Mouse (Mus musculus): ENCODE results near the gene Atp1a3. TPM values are rescaled to one million over a fixed set of nuclear protein-coding genes. Genes with fewer than 3 reads are reported as not detected.

Atp1a3 gene
- polyA plus RNA-seq, 1 experiment from 2014 or later: 9.0 TPM

DNA sequence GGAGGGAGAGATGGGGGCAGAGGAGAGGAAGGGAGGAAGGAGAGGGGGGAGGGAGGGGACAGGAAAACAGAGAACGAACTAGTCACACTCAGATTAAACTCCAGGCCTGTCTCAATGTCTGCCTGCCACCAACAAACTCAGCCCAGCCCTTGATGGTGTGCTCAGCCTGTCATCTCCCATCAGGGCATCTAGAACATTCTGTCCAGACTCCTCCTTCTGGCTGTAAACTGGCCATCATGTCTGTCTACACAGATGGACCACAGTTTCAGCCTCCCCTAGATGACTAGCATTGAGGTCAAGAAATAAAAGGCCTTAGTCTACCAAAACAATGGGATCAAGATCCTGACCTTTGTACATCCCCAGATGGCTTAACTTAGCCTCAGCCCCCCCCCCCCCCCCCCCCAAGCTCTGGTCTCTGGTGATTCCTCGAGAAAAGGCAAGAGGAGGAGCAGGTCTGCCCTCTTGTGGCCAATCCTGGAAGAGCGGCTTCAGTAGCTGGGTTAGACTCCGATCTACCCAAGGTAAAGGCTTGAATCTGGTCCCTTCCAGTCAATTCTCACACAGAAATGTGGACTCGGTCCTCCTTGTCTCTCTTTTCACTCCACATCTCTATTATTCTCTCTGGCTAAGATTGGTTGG, 40.7 kb downstream of the Atp1a3 start:
- no peaks in the 10 kb centered on the region for H3K27me3 ChIP-seq (replicated peaks; ENCODE audit: control insufficient read depth, insufficient read depth, low read length)
- 6% methylated on average over 5 of the region's 5 CpGs for WGBS
- no peak overlapping the region for H3K4me3 ChIP-seq (ENCODE audit: low read depth, low read length)
- H3K36me3 ChIP-seq (ENCODE audit: control insufficient read depth, insufficient read depth, low read length): no peaks in the 10 kb centered on the region
- H3K9me3 ChIP-seq (ENCODE audit: control insufficient read depth, low read length): no peaks in the 10 kb centered on the region
- no peak overlapping the region for H3K4me2 ChIP-seq (ENCODE audit: low read depth, low read length)
- ATAC-seq (ENCODE audit: low read depth): no peak; the same call in 1 of the 2 replicates
- H3K4me1 ChIP-seq (ENCODE audit: control insufficient read depth, insufficient read depth, low read length): no peaks in the 10 kb centered on the region
- no peak overlapping the region for H3K27ac ChIP-seq (replicated peaks; ENCODE audit: low read depth, low read length)
- peak; percentile 56 for DNase-seq (ENCODE audit: low spot score)
- no peak overlapping the region for H3K9ac ChIP-seq (ENCODE audit: low read depth, low read length)

GRCm38 (mm10) chr7:24964288-24964687, 41.5 kb downstream of the Atp1a3 start:
- Histone ChIP-seq H3K9me3 (ENCODE audit: control insufficient read depth, low read length) (no peaks in the 10 kb centered on the region), H3K4me2 (ENCODE audit: low read depth, low read length) (no peak overlapping the region), H3K27me3 (replicated peaks; ENCODE audit: control insufficient read depth, insufficient read depth, low read length) (no peaks in the 10 kb centered on the region), H3K36me3 (ENCODE audit: control insufficient read depth, insufficient read depth, low read length) (no peaks in the 10 kb centered on the region), H3K9ac (ENCODE audit: low read depth, low read length) (no peak overlapping the region), H3K27ac (replicated peaks; ENCODE audit: low read depth, low read length) (no peak overlapping the region), H3K4me3 (ENCODE audit: low read depth, low read length) (no peak overlapping the region), H3K4me1 (ENCODE audit: control insufficient read depth, insufficient read depth, low read length) (no peaks in the 10 kb centered on the region)
- no peak for ATAC-seq (ENCODE audit: low read depth)
- 74% methylated on average over 2 of the region's 2 CpGs for WGBS
- no peak for DNase-seq (ENCODE audit: low spot score)

DNA sequence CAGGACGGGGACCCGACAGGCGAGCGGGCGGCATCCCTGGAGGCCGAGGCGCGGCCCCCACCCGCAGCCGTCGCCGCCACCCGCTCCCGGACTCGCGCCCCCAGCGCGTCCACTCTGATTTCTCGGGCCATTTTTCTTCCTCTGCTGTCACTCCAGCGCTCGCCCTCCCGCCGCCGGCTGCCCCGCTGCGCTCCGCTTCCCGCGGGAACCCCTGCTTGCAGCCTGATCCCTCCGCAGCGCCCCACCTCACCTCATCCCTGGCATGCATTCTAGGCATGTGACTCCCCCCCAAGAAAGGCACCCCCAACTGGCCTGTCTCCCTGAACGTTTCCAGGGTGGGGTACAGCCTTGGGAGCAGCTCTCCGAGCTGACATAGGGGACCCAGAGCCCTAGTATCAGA, 50.5 kb downstream of the Atp1a3 start:
- no peaks in the 10 kb centered on the region for H3K36me3 ChIP-seq (ENCODE audit: control insufficient read depth, insufficient read depth, low read length)
- 2% methylated on average over 19 of the region's 33 CpGs for WGBS
- H3K27ac ChIP-seq (replicated peaks; ENCODE audit: low read depth, low read length): no peak overlapping the region
- no peaks in the 10 kb centered on the region for H3K9me3 ChIP-seq (ENCODE audit: control insufficient read depth, low read length)
- H3K4me1 ChIP-seq (ENCODE audit: control insufficient read depth, insufficient read depth, low read length): peaks cover 3% of the 10 kb centered on the region; the same call in 1 of the 2 replicates
- H3K9ac ChIP-seq (ENCODE audit: low read depth, low read length): peak overlapping the region; percentile 64
- ATAC-seq (ENCODE audit: low read depth) (no peak), DNase-seq (ENCODE audit: low spot score) (no peak)
- H3K4me2 ChIP-seq (ENCODE audit: low read depth, low read length): peak overlapping the region; percentile 66
- H3K4me3 ChIP-seq (ENCODE audit: low read depth, low read length): peak overlapping the region; percentile 47
- H3K27me3 ChIP-seq (replicated peaks; ENCODE audit: control insufficient read depth, insufficient read depth, low read length): peaks cover 74% of the 10 kb centered on the region

- WGBS: under 1% methylated on average over 28 of the region's 30 CpGs
- H3K36me3 ChIP-seq (ENCODE audit: control insufficient read depth, insufficient read depth, low read length): no peaks in the 10 kb centered on the region
- DNase-seq (ENCODE audit: low spot score): peak; percentile 19
- peak overlapping the region; percentile 66 for H3K4me2 ChIP-seq (ENCODE audit: low read depth, low read length)
- peak overlapping the region; percentile 47 for H3K4me3 ChIP-seq (ENCODE audit: low read depth, low read length)
- ATAC-seq (ENCODE audit: low read depth): peak; percentile 54
- peak overlapping the region; percentile 64 for H3K9ac ChIP-seq (ENCODE audit: low read depth, low read length)
- H3K9me3 ChIP-seq (ENCODE audit: control insufficient read depth, low read length): no peaks in the 10 kb centered on the region
- H3K4me1 ChIP-seq (ENCODE audit: control insufficient read depth, insufficient read depth, low read length): peaks cover 3% of the 10 kb centered on the region; the same call in 1 of the 2 replicates
- H3K27ac ChIP-seq (replicated peaks; ENCODE audit: low read depth, low read length): no peak overlapping the region
- H3K27me3 ChIP-seq (replicated peaks; ENCODE audit: control insufficient read depth, insufficient read depth, low read length): peaks cover 82% of the 10 kb centered on the region
Observed at GRCm38 (mm10) chr7:24954450-24954849, 51.3 kb downstream of the Atp1a3 start.

GRCm38 (mm10) chr7:24953966-24954365, 51.8 kb downstream of the Atp1a3 start:
- Histone ChIP-seq H3K9ac (ENCODE audit: low read depth, low read length) (peak overlapping the region; percentile 64), H3K9me3 (ENCODE audit: control insufficient read depth, low read length) (no peaks in the 10 kb centered on the region), H3K36me3 (ENCODE audit: control insufficient read depth, insufficient read depth, low read length) (no peaks in the 10 kb centered on the region), H3K4me3 (ENCODE audit: low read depth, low read length) (peak overlapping the region; percentile 47), H3K27ac (replicated peaks; ENCODE audit: low read depth, low read length) (no peak overlapping the region), H3K4me2 (ENCODE audit: low read depth, low read length) (peak overlapping the region; percentile 66), H3K4me1 (ENCODE audit: control insufficient read depth, insufficient read depth, low read length) (peaks cover 3% of the 10 kb centered on the region; the same call in 1 of the 2 replicates), H3K27me3 (replicated peaks; ENCODE audit: control insufficient read depth, insufficient read depth, low read length) (peaks cover 87% of the 10 kb centered on the region)
- DNase-seq (ENCODE audit: low spot score) (no peak), ATAC-seq (ENCODE audit: low read depth) (no peak)
- WGBS: 2% methylated on average over 8 of the region's 24 CpGs

DNA sequence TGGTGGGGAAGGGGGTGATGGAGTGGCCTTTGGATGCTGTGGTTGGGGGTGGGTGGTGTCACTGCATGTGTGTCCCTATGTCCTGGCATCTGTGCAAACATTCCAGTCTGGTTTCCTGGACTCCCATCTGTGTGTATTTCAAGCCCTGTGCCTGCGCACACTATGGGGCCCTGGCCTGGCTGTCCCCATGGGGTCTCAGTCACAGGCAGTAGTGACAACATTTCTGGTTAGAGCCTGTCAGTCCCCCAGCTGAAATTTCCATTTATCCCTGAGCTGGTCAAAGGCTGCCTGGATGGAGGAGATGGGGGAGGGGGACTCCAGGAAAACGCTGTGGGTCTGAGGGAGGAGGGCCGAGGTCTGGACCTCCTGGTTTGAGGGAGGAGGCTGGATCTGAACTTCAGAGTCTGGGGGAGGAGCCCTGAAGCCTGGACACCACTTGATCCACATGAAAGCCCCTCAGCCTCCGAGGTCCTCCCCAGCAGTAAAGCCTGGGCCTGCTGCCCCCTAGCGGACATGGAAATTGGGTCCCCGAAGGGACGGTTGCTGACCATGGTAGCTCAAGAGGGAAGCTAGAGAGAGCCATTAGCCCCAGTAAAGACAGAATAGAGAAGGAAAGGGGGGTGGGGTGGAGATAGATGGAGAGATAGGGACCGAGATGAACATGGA, 55.7 kb downstream of the Atp1a3 start:
- peaks cover 1% of the 10 kb centered on the region; the same call in 1 of the 2 replicates for H3K4me1 ChIP-seq (ENCODE audit: control insufficient read depth, insufficient read depth, low read length)
- no peak overlapping the region for H3K4me2 ChIP-seq (ENCODE audit: low read depth, low read length)
- ATAC-seq (ENCODE audit: low read depth) (peak; percentile 51; the same call in 1 of the 2 replicates), DNase-seq (ENCODE audit: low spot score) (peak; percentile 70)
- H3K9ac ChIP-seq (ENCODE audit: low read depth, low read length): no peak overlapping the region
- no peak overlapping the region for H3K27ac ChIP-seq (replicated peaks; ENCODE audit: low read depth, low read length)
- H3K9me3 ChIP-seq (ENCODE audit: control insufficient read depth, low read length): no peaks in the 10 kb centered on the region
- peaks cover 100% of the 10 kb centered on the region for H3K27me3 ChIP-seq (replicated peaks; ENCODE audit: control insufficient read depth, insufficient read depth, low read length)
- no peaks in the 10 kb centered on the region for H3K36me3 ChIP-seq (ENCODE audit: control insufficient read depth, insufficient read depth, low read length)
- H3K4me3 ChIP-seq (ENCODE audit: low read depth, low read length): no peak overlapping the region
- WGBS: 2% methylated on average over 8 of the region's 8 CpGs

- Histone ChIP-seq H3K4me3 (ENCODE audit: low read depth, low read length) (no peak overlapping the region; the same call in 1 of the 2 replicates), H3K36me3 (ENCODE audit: control insufficient read depth, insufficient read depth, low read length) (no peaks in the 10 kb centered on the region), H3K27me3 (replicated peaks; ENCODE audit: control insufficient read depth, insufficient read depth, low read length) (peaks cover 100% of the 10 kb centered on the region), H3K9ac (ENCODE audit: low read depth, low read length) (no peak overlapping the region), H3K27ac (replicated peaks; ENCODE audit: low read depth, low read length) (no peak overlapping the region), H3K4me1 (ENCODE audit: control insufficient read depth, insufficient read depth, low read length) (no peaks in the 10 kb centered on the region), H3K9me3 (ENCODE audit: control insufficient read depth, low read length) (no peaks in the 10 kb centered on the region), H3K4me2 (ENCODE audit: low read depth, low read length) (0 out of 2 replicates have a peak overlapping the region, but pooled peaks have one; percentile 10)
- 2% methylated on average over 29 of the region's 29 CpGs for WGBS
- DNase-seq (ENCODE audit: low spot score): no peak
- no peak for ATAC-seq (ENCODE audit: low read depth)
Observed at GRCm38 (mm10) chr7:24948774-24949173, 57.0 kb downstream of the Atp1a3 start.

- Histone ChIP-seq H3K9me3 (ENCODE audit: control insufficient read depth, low read length) (no peaks in the 10 kb centered on the region), H3K27ac (replicated peaks; ENCODE audit: low read depth, low read length) (no peak overlapping the region), H3K4me2 (ENCODE audit: low read depth, low read length) (no peak overlapping the region), H3K4me3 (ENCODE audit: low read depth, low read length) (no peak overlapping the region), H3K9ac (ENCODE audit: low read depth, low read length) (no peak overlapping the region), H3K4me1 (ENCODE audit: control insufficient read depth, insufficient read depth, low read length) (no peaks in the 10 kb centered on the region), H3K36me3 (ENCODE audit: control insufficient read depth, insufficient read depth, low read length) (no peaks in the 10 kb centered on the region), H3K27me3 (replicated peaks; ENCODE audit: control insufficient read depth, insufficient read depth, low read length) (peaks cover 100% of the 10 kb centered on the region)
- 5% methylated on average over 7 of the region's 7 CpGs for WGBS
- DNase-seq (ENCODE audit: low spot score): no peak
- no peak for ATAC-seq (ENCODE audit: low read depth)
Observed at GRCm38 (mm10) chr7:24947316-24948048, 58.3 kb downstream of the Atp1a3 start.
